Mouse (Mus musculus) myocyte (in vitro differentiated cells): ENCODE results near the gene Adamts18. TPM values are rescaled to one million over a fixed set of nuclear protein-coding genes. Genes with fewer than 3 reads are reported as not detected.

Experiments used
- H3K27me3 ChIP-seq: one replicate; pipeline ENCODE4 v1.6.1; 2011; ENCODE audit not compliant: control insufficient read depth, insufficient read depth, insufficient read length
- H3K36me3 ChIP-seq: one replicate; pipeline ENCODE4 v1.6.1; 2011; ENCODE audit not compliant: control insufficient read depth, insufficient read depth
- H3K4me2 ChIP-seq: one replicate; pipeline ENCODE4 v1.6.1; 2011; ENCODE audit warnings: low read depth, control low read depth
- H3K4me3 ChIP-seq: one replicate; pipeline ENCODE4 v1.5.1; 2011; ENCODE audit warnings: mild to moderate bottlenecking, control low read depth, moderate library complexity
- H3K79me2 ChIP-seq: one replicate; pipeline ENCODE4 v1.6.1; 2011; ENCODE audit not compliant: control insufficient read depth, insufficient read depth
- H3ac ChIP-seq: one replicate; pipeline ENCODE4 v1.6.1; 2011; ENCODE audit not compliant: control insufficient read depth, insufficient read length
- CEBPB ChIP-seq: IDR thresholded peaks from 2 replicates; pipeline ENCODE4 v1.6.1; 2011; ENCODE audit warnings: mild to moderate bottlenecking, moderate library complexity; ENCODE audit not compliant: poor library complexity, insufficient read depth, severe bottlenecking
- E2F4 ChIP-seq: IDR thresholded peaks from one replicate; pipeline ENCODE4 v1.6.1; 2011; ENCODE audit warnings: mild to moderate bottlenecking, control low read depth, moderate library complexity; ENCODE audit not compliant: insufficient read depth
- MAX ChIP-seq: IDR thresholded peaks from one replicate; pipeline ENCODE4 v1.6.1; 2011; ENCODE audit warnings: low read depth, mild to moderate bottlenecking, control low read depth
- MYOD1 ChIP-seq, 3 experiments: IDR thresholded peaks; one replicate each; pipeline ENCODE4 v1.6.1; 2011; ENCODE audit warnings: control low read depth in 2 of 3, low read depth in 2 of 3, mild to moderate bottlenecking in 2 of 3, moderate library complexity in 1 of 3; ENCODE audit not compliant: insufficient read length in 2 of 3, control insufficient read depth in 1 of 3
- MYOG ChIP-seq, 3 experiments: IDR thresholded peaks; one replicate each; pipeline ENCODE4 v1.6.1; 2011; ENCODE audit warnings: control low read depth in 2 of 3, low read depth in 2 of 3, mild to moderate bottlenecking in 2 of 3; ENCODE audit not compliant: insufficient read length in 2 of 3, control insufficient read depth in 1 of 3, insufficient read depth in 1 of 3
- POLR2A ChIP-seq: IDR thresholded peaks from one replicate; pipeline ENCODE4 v1.6.1; 2011; ENCODE audit warnings: low read depth, mild to moderate bottlenecking, control low read depth, moderate library complexity; ENCODE audit not compliant: insufficient read length
- POLR2AphosphoS2 ChIP-seq: IDR thresholded peaks from one replicate; pipeline ENCODE4 v1.6.1; 2011; ENCODE audit warnings: low read depth, control low read depth; ENCODE audit not compliant: insufficient read length
- REST ChIP-seq: IDR thresholded peaks from one replicate; pipeline ENCODE4 v1.6.1; 2011; ENCODE audit warnings: mild to moderate bottlenecking, control low read depth, moderate library complexity; ENCODE audit not compliant: insufficient read depth, insufficient read length
- SRF ChIP-seq: IDR thresholded peaks from one replicate; pipeline ENCODE4 v1.6.1; 2011; ENCODE audit warnings: low read depth; ENCODE audit not compliant: control insufficient read depth, insufficient read length
- TCF12 ChIP-seq: IDR thresholded peaks from one replicate; pipeline ENCODE4 v1.6.1; 2011; ENCODE audit warnings: mild to moderate bottlenecking, control low read depth; ENCODE audit not compliant: poor library complexity, insufficient read depth, severe bottlenecking
- TCF3 ChIP-seq: IDR thresholded peaks from one replicate; pipeline ENCODE4 v1.6.1; 2011; ENCODE audit warnings: low read depth, control low read depth; ENCODE audit not compliant: insufficient read length
- USF1 ChIP-seq: IDR thresholded peaks from one replicate; pipeline ENCODE4 v1.6.1; 2011; ENCODE audit warnings: low read depth, mild to moderate bottlenecking, control low read depth, moderate library complexity
- polyA plus RNA-seq: library from polyadenylated mRNA; unstranded; fragments of >200 nt; fragmentation: generic; extraction: Trizol; gene quantifications from one replicate; pipeline ENCODE4 v1.2.1, GENCODE M21; 2012; ENCODE audit warnings: missing spikeins

The Adamts18 gene
- polyA plus RNA-seq, 1 experiment: not detected

DNA sequence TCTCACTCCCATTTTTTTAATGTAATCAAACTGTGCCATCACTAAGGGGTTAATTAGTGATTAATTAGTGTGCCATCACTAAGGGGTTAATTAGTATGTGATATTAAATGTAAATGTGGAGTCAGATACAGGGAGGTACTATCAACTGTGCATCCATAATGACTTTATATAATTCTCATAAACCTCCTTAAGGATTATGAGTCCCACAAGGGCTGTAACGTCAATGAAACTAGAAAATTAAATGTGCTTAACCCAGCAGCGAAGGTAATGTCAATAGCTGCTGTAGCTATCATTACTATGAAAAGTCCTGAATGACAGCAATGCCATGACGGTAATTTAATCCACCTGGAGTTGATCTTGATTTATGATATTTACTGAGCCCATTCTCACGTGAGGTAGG is 83.4 kb downstream of the Adamts18 start:
- H3K27me3 ChIP-seq: no peaks in the 10 kb centered on the region
- H3ac ChIP-seq: no peak overlapping the region
- TF ChIP-seq TCF3 (no peak), USF1 (no peak), CEBPB (no peak), MAX (no peak), POLR2A (no peak)
- no peak overlapping the region for H3K4me2 ChIP-seq
- no peak overlapping the region for H3K4me3 ChIP-seq
- H3K36me3 ChIP-seq: no peaks in the 10 kb centered on the region
- no peaks in the 10 kb centered on the region for H3K79me2 ChIP-seq

DNA sequence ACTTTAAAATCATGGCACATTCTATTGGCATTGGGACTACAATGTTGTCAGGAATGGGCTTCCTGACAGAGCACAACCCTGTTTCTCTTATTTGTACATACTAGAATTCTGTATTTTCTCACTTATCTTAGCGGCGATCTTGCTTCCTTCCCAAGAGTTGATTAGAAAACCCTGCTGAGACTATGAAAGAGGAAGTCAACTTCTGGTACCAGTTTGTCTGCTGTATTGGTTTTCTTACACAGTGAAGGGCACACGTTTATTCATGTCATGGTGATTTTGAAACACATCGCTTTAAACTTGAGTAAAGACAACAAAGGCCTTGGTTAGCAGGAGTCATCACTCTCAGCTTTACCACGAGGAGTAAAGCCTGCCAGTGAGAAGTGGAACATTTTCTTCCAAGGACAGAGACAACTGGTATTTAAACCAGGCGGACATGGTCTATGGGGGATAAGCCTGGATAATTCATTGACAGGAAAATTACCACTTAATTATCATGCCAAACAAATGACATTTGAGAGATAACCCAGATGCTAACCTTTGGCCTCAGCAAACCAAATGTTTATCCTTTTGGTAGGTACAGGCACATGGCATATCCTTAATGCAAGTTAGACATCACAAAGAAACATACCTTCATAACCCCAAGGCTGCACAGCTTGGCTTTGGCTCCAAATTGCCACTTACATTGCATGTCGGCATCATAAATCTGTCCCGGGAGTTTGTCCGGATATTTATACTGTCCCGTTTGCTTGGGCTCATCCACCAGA is 84.8 kb downstream of the Adamts18 start:
- H3K27me3 ChIP-seq: no peaks in the 10 kb centered on the region
- no peaks in the 10 kb centered on the region for H3K79me2 ChIP-seq
- no peak overlapping the region for H3K4me3 ChIP-seq
- no peaks in the 10 kb centered on the region for H3K36me3 ChIP-seq
- no peak overlapping the region for H3K4me2 ChIP-seq
- TF ChIP-seq MAX (no peak), REST (no peak), USF1 (no peak), MYOG (IDR thresholded peaks at IDR 0.05; ENCODE audit: control insufficient read depth in 1 of 3, insufficient read depth in 1 of 3, insufficient read length in 2 of 3, low read depth in 2 of 3) (no peak), CEBPB (no peak), E2F4 (no peak), POLR2AphosphoS2 (no peak), SRF (no peak), TCF3 (no peak), TCF12 (no peak), MYOD1 (IDR thresholded peaks at IDR 0.05; ENCODE audit: control insufficient read depth in 1 of 3, insufficient read length in 2 of 3, low read depth in 2 of 3) (no peak), POLR2A (no peak)
- no peak overlapping the region for H3ac ChIP-seq

DNA sequence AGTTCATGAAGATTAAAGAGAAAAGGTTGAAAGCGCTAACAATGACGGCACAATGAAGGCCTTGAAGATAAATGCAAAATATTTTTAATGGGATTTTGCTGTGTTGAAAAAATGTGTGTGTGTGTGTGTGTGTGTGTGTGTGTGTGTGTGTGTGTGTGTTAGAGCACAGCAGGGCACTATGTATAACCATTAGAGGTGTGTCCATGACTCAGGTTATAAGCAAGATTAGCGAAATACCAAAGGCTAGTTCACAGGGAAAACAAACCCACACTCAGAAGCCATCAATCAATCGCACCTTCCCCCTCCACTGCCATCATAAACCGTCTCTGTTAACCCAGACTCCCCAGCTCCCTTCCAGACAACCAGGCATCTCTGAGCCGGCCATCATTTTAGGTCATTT is 86.4 kb downstream of the Adamts18 start:
- Histone ChIP-seq H3K27me3 (no peaks in the 10 kb centered on the region), H3ac (no peak overlapping the region), H3K79me2 (no peaks in the 10 kb centered on the region), H3K36me3 (no peaks in the 10 kb centered on the region), H3K4me3 (no peak overlapping the region), H3K4me2 (no peak overlapping the region)
- TF ChIP-seq CEBPB: no peak
- no peak for TF ChIP-seq SRF
- TF ChIP-seq TCF3: no peak
- TF ChIP-seq E2F4: no peak
- TF ChIP-seq MYOG (IDR thresholded peaks at IDR 0.05; ENCODE audit: control insufficient read depth in 1 of 3, insufficient read depth in 1 of 3, insufficient read length in 2 of 3, low read depth in 2 of 3): no peak
- TF ChIP-seq POLR2AphosphoS2: no peak
- no peak for TF ChIP-seq TCF12

DNA sequence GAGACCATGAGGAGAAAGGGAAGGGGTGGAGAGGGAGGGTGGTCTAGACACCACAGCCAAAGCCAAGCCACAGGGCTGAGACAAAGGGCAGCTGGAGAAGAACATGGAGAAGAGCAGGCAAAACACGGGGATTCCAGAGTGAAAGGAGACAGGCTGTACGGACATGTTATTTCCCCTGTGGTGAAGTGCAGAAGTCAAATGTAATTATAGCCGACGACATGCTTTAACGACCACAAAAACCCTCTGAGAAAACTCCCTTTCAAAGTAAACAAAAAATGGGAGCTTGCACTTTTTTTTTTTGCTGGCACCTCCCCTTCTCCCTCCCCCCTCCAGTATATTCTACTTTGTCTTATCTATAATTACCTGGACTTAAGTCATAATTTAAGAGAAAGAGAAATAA is 92.7 kb downstream of the Adamts18 start:
- no peak overlapping the region for H3K4me2 ChIP-seq
- H3K4me3 ChIP-seq: no peak overlapping the region
- no peaks in the 10 kb centered on the region for H3K27me3 ChIP-seq
- no peaks in the 10 kb centered on the region for H3K79me2 ChIP-seq
- H3ac ChIP-seq: no peak overlapping the region
- TF ChIP-seq REST (no peak), TCF3 (no peak), TCF12 (no peak), POLR2A (no peak), MAX (no peak), USF1 (no peak)
- H3K36me3 ChIP-seq: no peaks in the 10 kb centered on the region

DNA sequence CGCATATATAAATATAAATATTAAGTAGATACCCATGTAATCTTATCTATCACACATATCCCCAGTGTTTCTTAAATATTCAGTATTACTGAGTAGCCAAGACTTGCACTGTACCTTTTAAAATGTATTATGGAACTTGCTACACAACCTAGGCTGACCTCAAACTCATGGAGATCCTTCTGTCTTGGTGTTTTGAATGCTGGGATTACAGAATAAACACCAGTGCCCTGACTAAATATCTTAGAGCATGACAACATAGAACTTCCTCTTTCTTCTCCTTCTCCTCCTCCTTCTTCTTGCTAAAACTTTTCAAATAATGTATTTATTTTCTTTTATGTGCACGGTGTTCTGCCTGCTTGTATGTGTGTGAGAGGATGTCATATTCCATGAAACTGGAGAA is 95.4 kb downstream of the Adamts18 start:
- Histone ChIP-seq H3K4me3 (no peak overlapping the region), H3ac (no peak overlapping the region), H3K27me3 (no peaks in the 10 kb centered on the region), H3K4me2 (no peak overlapping the region), H3K36me3 (no peaks in the 10 kb centered on the region), H3K79me2 (no peaks in the 10 kb centered on the region)
- TF ChIP-seq REST: no peak
- no peak for TF ChIP-seq POLR2A
- no peak for TF ChIP-seq E2F4
- TF ChIP-seq POLR2AphosphoS2: no peak
- TF ChIP-seq MAX: no peak
- no peak for TF ChIP-seq CEBPB
